Mouse (Mus musculus) heart, embryonic 11.5 days (tissue): Measurements from ENCODE around the gene Acp4. TPM values are rescaled to one million over a fixed set of nuclear protein-coding genes. Genes with fewer than 3 reads are reported as not detected.

Experiments
- polyA plus RNA-seq: library from polyadenylated mRNA; unstranded; fragments of >200 nt; fragmentation: Nextera tagmentation; extraction: Ambion mirVana; gene quantifications from 2 replicates; pipeline ENCODE4 v1.2.1, GENCODE M21; 2014

The Acp4 gene
- polyA plus RNA-seq, 1 experiment from 2014 or later, result not detected

Other genes with a start within 250 kb of the Acp4 start
- not detected in 2 replicates for gene Klk1b26, start 245.2 kb downstream of the Acp4 start, polyA plus RNA-seq
- not detected in 2 replicates for gene Klk1b27, start 205.1 kb downstream of the Acp4 start, polyA plus RNA-seq
- gene Klk1b21, start 155.1 kb downstream of the Acp4 start, polyA plus RNA-seq, result not detected in 2 replicates
- gene Klk1b22, start 144.7 kb downstream of the Acp4 start, polyA plus RNA-seq, result not detected in 2 replicates
- not detected in 2 replicates for gene Klk1b16, start 120.6 kb downstream of the Acp4 start, polyA plus RNA-seq
- not detected in 2 replicates for gene Klk1b24, start 69.1 kb downstream of the Acp4 start, polyA plus RNA-seq
- not detected in 2 replicates for gene Klk1b3, start 59.2 kb downstream of the Acp4 start, polyA plus RNA-seq
- gene Klk1b4, start 49.9 kb downstream of the Acp4 start, polyA plus RNA-seq, result not detected in 2 replicates
- gene Klk1b5, start 41.4 kb downstream of the Acp4 start, polyA plus RNA-seq, result not detected in 2 replicates
- gene Klk1, start 32.0 kb downstream of the Acp4 start, polyA plus RNA-seq, result not detected in 2 replicates
- gene Gm36864, start 21.2 kb downstream of the Acp4 start, polyA plus RNA-seq, result not detected in 2 replicates
- gene 1700028J19Rik, start 10.7 kb downstream of the Acp4 start, polyA plus RNA-seq, result 0.68 and 1.7 TPM in 2 replicates
- 61.5 and 76.0 TPM in 2 replicates for gene 2410002F23Rik, start 10.7 kb downstream of the Acp4 start, polyA plus RNA-seq
- gene Gm15517, start 4.1 kb upstream of the Acp4 start, polyA plus RNA-seq, result not detected in 2 replicates
- 0.65 and 0.84 TPM in 2 replicates for gene Clec11a, start 49.5 kb upstream of the Acp4 start, polyA plus RNA-seq
- 1.1 and 1.3 TPM in 2 replicates for gene Shank1, start 52.9 kb upstream of the Acp4 start, polyA plus RNA-seq
- gene Syt3, start 126.7 kb upstream of the Acp4 start, polyA plus RNA-seq, result 0.32 and 0.59 TPM in 2 replicates
- 0.65 and 1.0 TPM in 2 replicates for gene 1700008O03Rik, start 128.4 kb upstream of the Acp4 start, polyA plus RNA-seq
- gene Lrrc4b, start 171.6 kb upstream of the Acp4 start, polyA plus RNA-seq, result 2.4 and 3.5 TPM in 2 replicates
- gene Aspdh, start 208.0 kb upstream of the Acp4 start, polyA plus RNA-seq, result 1.3 and 1.5 TPM in 2 replicates
- gene Josd2, start 210.6 kb upstream of the Acp4 start, polyA plus RNA-seq, result 169 and 181 TPM in 2 replicates
- 75.1 and 87.1 TPM in 2 replicates for gene Emc10, start 239.2 kb upstream of the Acp4 start, polyA plus RNA-seq
- gene Fam71e1, start 239.2 kb upstream of the Acp4 start, polyA plus RNA-seq, result 8.9 and 10.6 TPM in 2 replicates